8 mouse cellular contexts compared by ENCODE assay signal in genomic region chr13:13574258-13574870, GRCm38 (mm10). TPM values are rescaled to one million over a fixed set of nuclear protein-coding genes. Genes with fewer than 3 reads are reported as not detected.
A peak's percentile ranks its signal among the peaks of the same experiment; 100 is the strongest.
DNase-seq lines count a peak whose midpoint lies in the region; ATAC-seq and TF ChIP-seq lines count a peak whose summit lies in the region.
"Had no signal": no experiment of that assay in that cellular context is flagged by ENCODE, and none has a peak within 500 bp of the region (broad histone marks: within the 10 kb centered on the region; RNA-seq: fewer than 3 reads in every experiment).

No protein-coding gene starts in this region.

- H3K27ac ChIP-seq in cerebellum, adult 2 months (ENCODE audit: insufficient read depth, low read length) = peak overlapping the region; percentile 85
- no peak overlapping the region for H3K27ac ChIP-seq in embryonic facial prominence, embryonic 14.5 days (replicated peaks; ENCODE audit: low read depth, low read length)
- H3K27ac ChIP-seq: neural tube, embryonic 13.5 days had no signal

- H3K9ac ChIP-seq in embryonic facial prominence, embryonic 14.5 days (ENCODE audit: low read depth, low read length) = no peak overlapping the region
- H3K9ac ChIP-seq: neural tube, embryonic 13.5 days had no signal

- intact Hi-C loops in left cerebral cortex, postnatal 10 days (cut with DNase I) = no loop called here
- intact Hi-C loops in left cerebral cortex, postnatal 4 days (cut with DNase I) = no loop called here

- DNase-seq in left cerebral cortex, adult 11 months (ENCODE audit: low spot score) = peak; percentile 23
- no peak for DNase-seq in left cerebral cortex, postnatal 10 days (ENCODE audit: extremely low spot score in 1 of 2, low spot score in 2 of 2)
- peak; percentile 76 to 88 for DNase-seq in cerebellum, adult 2 months
- DNase-seq in embryonic facial prominence, embryonic 14.5 days (ENCODE audit: low spot score) = peak; percentile 20
- peak; percentile 8 for DNase-seq in left cerebral cortex, postnatal 4 days
- no peak for DNase-seq in spleen, postnatal 10 days (ENCODE audit: low spot score in 2 of 2)
- no peak for DNase-seq in thymus, adult 18-20 months

- peak; percentile 20; the same call in 1 of the 2 replicates for ATAC-seq in embryonic facial prominence, embryonic 14.5 days (ENCODE audit: low read depth)

- 9% methylated on average over 8 of the region's 8 CpGs for WGBS in cerebellum, adult 2 months
- WGBS in embryonic facial prominence, embryonic 14.5 days = 59% methylated on average over 8 of the region's 8 CpGs

- TF ChIP-seq CTCF in cerebellum, adult 2 months (IDR thresholded peaks at IDR 0.05; ENCODE audit: borderline replicate concordance, insufficient read depth, low read depth, low read length) = no peak

- H3K4me1 ChIP-seq in cerebellum, adult 2 months (ENCODE audit: control insufficient read depth, insufficient read depth, low read length) = peaks cover 19% of the 10 kb centered on the region
- peaks cover 14% of the 10 kb centered on the region; the same call in 1 of the 2 replicates for H3K4me1 ChIP-seq in embryonic facial prominence, embryonic 14.5 days (ENCODE audit: control insufficient read depth, insufficient read depth, low read length)

- H3K4me2 ChIP-seq in embryonic facial prominence, embryonic 14.5 days (ENCODE audit: low read depth, low read length) = no peak overlapping the region
- H3K4me2 ChIP-seq: neural tube, embryonic 13.5 days had no signal

- H3K4me3 ChIP-seq in cerebellum, adult 2 months (replicated peaks; ENCODE audit: insufficient read depth, low read depth, low read length) = peak overlapping the region; percentile 11
- H3K4me3 ChIP-seq in embryonic facial prominence, embryonic 14.5 days (ENCODE audit: low read depth, low read length) = no peak overlapping the region
- H3K4me3 ChIP-seq: neural tube, embryonic 13.5 days had no signal

- no peak for TF ChIP-seq POLR2A in cerebellum, adult 2 months (IDR thresholded peaks at IDR 0.05; ENCODE audit: borderline replicate concordance, insufficient read depth, low read length)

- no peaks in the 10 kb centered on the region for H3K27me3 ChIP-seq in cerebellum, adult 2 months (ENCODE audit: control insufficient read depth, insufficient read depth, low read length)
- no peaks in the 10 kb centered on the region for H3K27me3 ChIP-seq in embryonic facial prominence, embryonic 14.5 days (replicated peaks; ENCODE audit: control insufficient read depth, insufficient read depth, low read length)
- H3K27me3 ChIP-seq: neural tube, embryonic 13.5 days had no signal

- H3K36me3 ChIP-seq in embryonic facial prominence, embryonic 14.5 days (ENCODE audit: control insufficient read depth, insufficient read depth, low read length) = no peaks in the 10 kb centered on the region
- H3K36me3 ChIP-seq: neural tube, embryonic 13.5 days had no signal

- H3K9me3 ChIP-seq in embryonic facial prominence, embryonic 14.5 days (ENCODE audit: control insufficient read depth, low read length) = no peaks in the 10 kb centered on the region
- H3K9me3 ChIP-seq: neural tube, embryonic 13.5 days had no signal

RNA-seq across cellular contexts. Expression of gene Lyst, which starts 15.8 kb away (rescaled TPM):
- 10 to 100 TPM; 29.5 to 30.5 TPM for total RNA-seq in left cerebral cortex, postnatal 10 days (2021)
- polyA plus RNA-seq in cerebellum, adult 2 months (2012; rRNA removed) = 14.5 and 19.4 TPM in 2 replicates
- polyA plus RNA-seq in embryonic facial prominence, embryonic 14.5 days (2014; fragmentation: Nextera tagmentation; extraction: Ambion mirVana) = 4.5 and 6.2 TPM in 2 replicates
- total RNA-seq in left cerebral cortex, postnatal 4 days (2021) = 10 to 100 TPM; 27.7 to 33.7 TPM

Comparison
In these comparisons a context has a peak if more than half of its experiments do, and no peak if none do; other contexts are left out.
1. DNase-seq: peak in left cerebral cortex, adult 11 months (single experiment), cerebellum, adult 2 months (2 of 2), embryonic facial prominence, embryonic 14.5 days (single experiment) and left cerebral cortex, postnatal 4 days (single experiment); none in left cerebral cortex, postnatal 10 days (0 of 2), spleen, postnatal 10 days (0 of 2) and thymus, adult 18-20 months (0 of 2).